Mouse (Mus musculus): ENCODE results near the gene Zfhx3. TPM values are rescaled to one million over a fixed set of nuclear protein-coding genes. Genes with fewer than 3 reads are reported as not detected.

Gene Zfhx3
- polyA plus RNA-seq, 1 experiment from 2014 or later, result 22.4 TPM

DNA sequence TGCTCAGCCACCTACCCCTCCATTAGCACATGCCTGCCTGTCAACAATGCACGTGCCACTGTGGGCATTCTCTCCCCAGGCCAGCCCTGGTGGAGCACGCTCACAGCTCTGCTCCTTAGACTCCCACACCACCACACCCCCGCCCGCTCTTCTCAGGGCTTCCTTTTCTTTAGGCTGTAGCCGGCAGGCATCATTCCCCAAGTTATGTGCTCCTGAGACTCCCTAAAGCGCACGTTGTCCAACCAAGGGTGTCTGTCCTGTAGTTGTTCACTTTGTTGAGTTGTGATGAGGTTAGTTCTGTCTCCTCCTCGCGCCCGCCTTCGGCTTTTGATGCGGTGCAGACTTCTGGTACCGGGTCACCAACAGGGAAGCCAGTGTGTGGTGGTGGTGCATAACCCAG lies 755.1 kb downstream of the Zfhx3 start:
- peaks cover 45% of the 10 kb centered on the region for H3K4me1 ChIP-seq

GRCm38 (mm10) chr8:108698101-108698660 lies 755.7 kb downstream of the Zfhx3 start:
- ATAC-seq, result no peak
- no peak overlapping the region for H3K27ac ChIP-seq
- no peak overlapping the region for H3K4me3 ChIP-seq
- H3K4me1 ChIP-seq, result peaks cover 50% of the 10 kb centered on the region
- H3K9me3 ChIP-seq (replicated peaks), result no peaks in the 10 kb centered on the region
- peaks cover 92% of the 10 kb centered on the region for H3K27me3 ChIP-seq
- H3K36me3 ChIP-seq (ENCODE audit: poor library complexity, severe bottlenecking), result no peaks in the 10 kb centered on the region
- H3K9ac ChIP-seq, result no peak overlapping the region
- peak overlapping the region; percentile 33 for H3K4me2 ChIP-seq
- WGBS, result 3% methylated on average over 5 of the region's 5 CpGs

More for the DNA sequence above, 755.1 kb downstream of the Zfhx3 start:
- Histone ChIP-seq H3K27ac (no peak overlapping the region), H3K4me3 (no peak overlapping the region), H3K4me2 (peak overlapping the region; percentile 33), H3K27me3 (peaks cover 95% of the 10 kb centered on the region), H3K9ac (no peak overlapping the region), H3K9me3 (replicated peaks) (no peaks in the 10 kb centered on the region), H3K36me3 (ENCODE audit: poor library complexity, severe bottlenecking) (no peaks in the 10 kb centered on the region)
- no peak for ATAC-seq
- WGBS, result under 1% methylated on average over 13 of the region's 13 CpGs

DNA sequence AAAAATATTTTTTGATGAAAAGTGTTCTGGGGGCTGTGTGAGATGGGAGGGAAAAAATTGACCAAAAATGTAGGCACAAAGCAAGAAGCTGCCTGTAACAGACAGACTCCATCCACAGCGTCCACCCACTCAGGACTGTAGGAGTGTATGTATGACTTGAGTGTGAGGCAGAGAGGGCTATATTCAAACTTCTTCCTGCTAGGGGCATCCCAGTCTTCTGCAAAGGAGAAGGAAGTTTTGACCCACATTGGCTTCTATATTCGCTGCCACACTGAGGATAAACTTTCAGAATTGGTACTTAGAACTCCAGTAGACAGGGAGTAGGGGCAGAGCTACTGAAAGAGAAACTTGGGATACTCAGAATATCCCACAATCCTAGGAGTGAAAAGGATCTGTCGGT lies 756.6 kb downstream of the Zfhx3 start:
- WGBS, result 4% methylated on average over 3 of the region's 3 CpGs
- Histone ChIP-seq H3K4me3 (peak overlapping the region; percentile 18), H3K36me3 (ENCODE audit: poor library complexity, severe bottlenecking) (no peaks in the 10 kb centered on the region), H3K9ac (no peak overlapping the region), H3K4me1 (peaks cover 52% of the 10 kb centered on the region), H3K9me3 (replicated peaks) (no peaks in the 10 kb centered on the region), H3K4me2 (peak overlapping the region; percentile 49; the same call in 1 of the 2 replicates), H3K27me3 (peaks cover 84% of the 10 kb centered on the region), H3K27ac (no peak overlapping the region)
- ATAC-seq, result no peak

GRCm38 (mm10) chr8:108699454-108700345 lies 757.3 kb downstream of the Zfhx3 start:
- WGBS, result 1% methylated on average over 23 of the region's 23 CpGs
- no peaks in the 10 kb centered on the region for H3K36me3 ChIP-seq (ENCODE audit: poor library complexity, severe bottlenecking)
- peak overlapping the region; percentile 49 for H3K4me2 ChIP-seq
- no peaks in the 10 kb centered on the region for H3K9me3 ChIP-seq (replicated peaks)
- ATAC-seq, result no peak
- H3K4me3 ChIP-seq, result peak overlapping the region; percentile 18
- H3K9ac ChIP-seq, result peak overlapping the region; percentile 56
- H3K27me3 ChIP-seq, result peaks cover 77% of the 10 kb centered on the region
- peaks cover 52% of the 10 kb centered on the region for H3K4me1 ChIP-seq
- peak overlapping the region; percentile 11 for H3K27ac ChIP-seq

GRCm38 (mm10) chr8:108701381-108702175 lies 759.1 kb downstream of the Zfhx3 start:
- Histone ChIP-seq H3K9me3 (replicated peaks) (no peaks in the 10 kb centered on the region), H3K27me3 (peaks cover 62% of the 10 kb centered on the region), H3K4me1 (peaks cover 37% of the 10 kb centered on the region), H3K4me2 (peak overlapping the region; percentile 35), H3K27ac (no peak overlapping the region), H3K36me3 (ENCODE audit: poor library complexity, severe bottlenecking) (no peaks in the 10 kb centered on the region), H3K9ac (no peak overlapping the region), H3K4me3 (no peak overlapping the region)
- WGBS, result 6% methylated on average over 7 of the region's 7 CpGs
- ATAC-seq, result no peak

GRCm38 (mm10) chr8:108702201-108702600 lies 759.8 kb downstream of the Zfhx3 start:
- no peaks in the 10 kb centered on the region for H3K9me3 ChIP-seq (replicated peaks)
- peaks cover 62% of the 10 kb centered on the region for H3K27me3 ChIP-seq
- H3K9ac ChIP-seq, result peak overlapping the region; percentile 51; the same call in 1 of the 2 replicates
- H3K4me1 ChIP-seq, result peaks cover 41% of the 10 kb centered on the region
- ATAC-seq, result no peak
- 5% methylated on average over 1 of the region's 1 CpGs for WGBS
- peak overlapping the region; percentile 98 for H3K4me2 ChIP-seq
- H3K27ac ChIP-seq, result peak overlapping the region; percentile 98
- H3K36me3 ChIP-seq (ENCODE audit: poor library complexity, severe bottlenecking), result no peaks in the 10 kb centered on the region
- H3K4me3 ChIP-seq, result peak overlapping the region; percentile 85; the same call in 1 of the 2 replicates

- peak overlapping the region; percentile 98 for H3K4me2 ChIP-seq
- H3K4me3 ChIP-seq, result peak overlapping the region; percentile 85
- no peak for ATAC-seq
- WGBS, result 34% methylated on average over 2 of the region's 2 CpGs
- no peaks in the 10 kb centered on the region for H3K9me3 ChIP-seq (replicated peaks)
- H3K36me3 ChIP-seq (ENCODE audit: poor library complexity, severe bottlenecking), result no peaks in the 10 kb centered on the region
- H3K4me1 ChIP-seq, result peaks cover 57% of the 10 kb centered on the region
- H3K27ac ChIP-seq, result peak overlapping the region; percentile 98
- peaks cover 35% of the 10 kb centered on the region for H3K27me3 ChIP-seq
- peak overlapping the region; percentile 97 for H3K9ac ChIP-seq
Observed at GRCm38 (mm10) chr8:108705751-108706150, 763.3 kb downstream of the Zfhx3 start.

DNA sequence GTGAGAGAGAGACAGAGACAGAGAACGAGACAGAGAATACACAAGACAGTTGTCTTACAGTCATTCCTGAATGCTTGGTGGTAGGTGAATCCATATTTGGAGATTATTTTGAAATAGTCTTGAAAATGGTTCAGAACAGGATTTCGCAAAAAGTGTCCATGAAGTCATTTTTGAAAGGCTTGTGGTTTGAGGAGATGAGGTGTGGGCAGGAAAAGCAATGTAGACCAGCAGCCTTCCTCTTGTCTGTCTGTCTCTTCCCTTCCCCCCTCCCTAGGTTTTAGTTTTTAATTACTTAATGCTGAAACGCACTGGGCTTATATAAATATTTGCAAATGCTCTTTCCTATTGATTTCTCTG lies 764.0 kb downstream of the Zfhx3 start:
- WGBS, result 54% methylated on average over 3 of the region's 3 CpGs
- H3K27ac ChIP-seq, result peak overlapping the region; percentile 98
- no peaks in the 10 kb centered on the region for H3K36me3 ChIP-seq (ENCODE audit: poor library complexity, severe bottlenecking)
- no peaks in the 10 kb centered on the region for H3K9me3 ChIP-seq (replicated peaks)
- peak overlapping the region; percentile 85 for H3K4me3 ChIP-seq
- peaks cover 61% of the 10 kb centered on the region for H3K4me1 ChIP-seq
- peak overlapping the region; percentile 97 for H3K9ac ChIP-seq
- ATAC-seq, result no peak
- H3K4me2 ChIP-seq, result peak overlapping the region; percentile 98
- H3K27me3 ChIP-seq, result peaks cover 32% of the 10 kb centered on the region

GRCm38 (mm10) chr8:108706848-108707541 lies 764.6 kb downstream of the Zfhx3 start:
- H3K4me1 ChIP-seq, result peaks cover 62% of the 10 kb centered on the region
- peak overlapping the region; percentile 97 for H3K9ac ChIP-seq
- H3K4me2 ChIP-seq, result peak overlapping the region; percentile 98
- H3K27ac ChIP-seq, result peak overlapping the region; percentile 98
- ATAC-seq, result no peak
- peaks cover 31% of the 10 kb centered on the region for H3K27me3 ChIP-seq
- H3K36me3 ChIP-seq (ENCODE audit: poor library complexity, severe bottlenecking), result no peaks in the 10 kb centered on the region
- H3K9me3 ChIP-seq (replicated peaks), result no peaks in the 10 kb centered on the region
- peak overlapping the region; percentile 85 for H3K4me3 ChIP-seq
- WGBS, result 33% methylated on average over 6 of the region's 6 CpGs

DNA sequence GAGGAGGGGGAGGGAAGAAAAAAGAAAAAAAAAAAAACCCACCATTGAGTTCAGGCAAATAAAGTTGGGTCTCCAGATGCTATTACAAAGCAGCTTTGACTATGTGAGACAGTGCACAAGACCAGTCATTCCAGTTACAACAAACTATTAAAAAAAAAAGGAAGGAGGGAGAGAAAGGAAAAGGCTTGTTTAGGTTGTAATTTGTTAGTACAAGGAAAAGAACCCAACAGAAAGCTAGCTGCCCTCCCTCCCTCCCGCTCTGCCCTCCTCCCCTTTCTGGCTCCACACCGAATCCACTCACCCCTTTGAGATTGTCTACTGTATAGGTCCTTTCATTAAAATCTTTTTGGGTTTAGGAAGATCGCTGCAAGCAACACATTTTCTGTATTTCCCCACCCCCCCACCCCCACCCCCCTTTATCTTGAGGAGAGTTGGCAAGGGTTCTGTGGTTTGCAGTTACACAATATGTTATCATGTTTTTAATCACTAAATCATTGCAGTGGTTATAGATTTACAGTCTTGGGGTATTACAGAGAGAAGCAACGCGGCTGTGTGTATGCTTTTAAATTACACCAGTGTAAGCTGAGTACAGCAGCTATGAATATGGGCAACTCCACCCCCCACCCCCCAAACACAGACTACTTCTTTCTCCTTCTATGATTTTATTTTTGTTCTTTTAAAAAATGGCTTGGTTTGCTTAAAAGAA lies 765.3 kb downstream of the Zfhx3 start:
- Histone ChIP-seq H3K4me1 (peaks cover 65% of the 10 kb centered on the region), H3K9ac (peak overlapping the region; percentile 97), H3K4me3 (peak overlapping the region; percentile 85)

DNA sequence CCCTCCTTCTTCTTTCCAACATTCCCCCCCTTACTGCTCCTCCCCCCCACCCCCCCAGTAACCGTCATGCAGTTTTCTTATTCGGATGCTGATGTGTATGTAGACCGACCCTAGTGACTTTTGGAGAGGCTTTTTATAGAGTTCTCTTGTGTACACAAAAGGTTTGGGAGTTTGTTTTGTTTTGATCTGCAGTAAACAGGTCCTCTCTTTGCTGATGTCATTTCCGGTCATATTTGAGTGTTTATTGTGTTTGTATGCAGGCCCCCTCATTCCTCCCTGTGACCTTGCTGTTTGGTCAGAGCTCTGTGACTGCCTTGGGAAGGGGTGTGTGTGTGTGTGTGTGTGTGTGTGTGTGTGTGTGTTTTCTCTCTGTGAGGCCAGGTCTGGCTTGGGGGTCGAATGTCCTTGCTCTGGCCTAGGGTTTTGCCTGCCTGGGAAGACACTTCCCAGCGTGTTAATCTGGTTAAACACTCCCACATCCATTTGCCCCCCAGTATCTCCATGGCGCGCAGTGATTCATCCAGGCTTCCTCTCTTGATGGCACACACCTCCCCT lies 766.5 kb downstream of the Zfhx3 start:
- peak overlapping the region; percentile 51 for H3K9ac ChIP-seq
- no peak for ATAC-seq
- H3K27me3 ChIP-seq, result peaks cover 41% of the 10 kb centered on the region
- peak overlapping the region; percentile 48; the same call in 1 of the 2 replicates for H3K27ac ChIP-seq
- no peaks in the 10 kb centered on the region for H3K36me3 ChIP-seq (ENCODE audit: poor library complexity, severe bottlenecking)
- WGBS, result 31% methylated on average over 7 of the region's 8 CpGs
- H3K4me2 ChIP-seq, result peak overlapping the region; percentile 98
- peaks cover 71% of the 10 kb centered on the region for H3K4me1 ChIP-seq
- H3K4me3 ChIP-seq, result no peak overlapping the region; the same call in 1 of the 2 replicates
- H3K9me3 ChIP-seq (replicated peaks), result no peaks in the 10 kb centered on the region

More for the DNA sequence above, 765.3 kb downstream of the Zfhx3 start:
- peaks cover 30% of the 10 kb centered on the region for H3K27me3 ChIP-seq
- no peak for ATAC-seq
- H3K9me3 ChIP-seq (replicated peaks), result no peaks in the 10 kb centered on the region
- 21% methylated on average over 5 of the region's 5 CpGs for WGBS
- H3K27ac ChIP-seq, result peak overlapping the region; percentile 98
- H3K4me2 ChIP-seq, result peak overlapping the region; percentile 98
- no peaks in the 10 kb centered on the region for H3K36me3 ChIP-seq (ENCODE audit: poor library complexity, severe bottlenecking)

All from forebrain, embryonic 13.5 days (tissue).